Mouse (Mus musculus) heart, postnatal 14 days (tissue): ENCODE measurements around the gene Fam193b. TPM values are rescaled to one million over a fixed set of nuclear protein-coding genes. Genes with fewer than 3 reads are reported as not detected.

Source experiments
- DNase-seq, 2 experiments: peaks; one replicate each; pipeline ENCODE4 v3.0.0; 2021 to 2022
- intact Hi-C: fragments of 180-260 bp; cut with DNase I; formaldehyde crosslinking; loops from one replicate; pipeline ENCODE4 v1.15.1; 2025
- total RNA-seq, 2 experiments: library from RNA; stranded (reverse); gene quantifications; 2 replicates each; pipeline ENCODE4 v1.2.3; 2021

The Fam193b gene
- total RNA-seq, 2 experiments from 2014 or later: 24.8 to 26.9 TPM

DNA sequence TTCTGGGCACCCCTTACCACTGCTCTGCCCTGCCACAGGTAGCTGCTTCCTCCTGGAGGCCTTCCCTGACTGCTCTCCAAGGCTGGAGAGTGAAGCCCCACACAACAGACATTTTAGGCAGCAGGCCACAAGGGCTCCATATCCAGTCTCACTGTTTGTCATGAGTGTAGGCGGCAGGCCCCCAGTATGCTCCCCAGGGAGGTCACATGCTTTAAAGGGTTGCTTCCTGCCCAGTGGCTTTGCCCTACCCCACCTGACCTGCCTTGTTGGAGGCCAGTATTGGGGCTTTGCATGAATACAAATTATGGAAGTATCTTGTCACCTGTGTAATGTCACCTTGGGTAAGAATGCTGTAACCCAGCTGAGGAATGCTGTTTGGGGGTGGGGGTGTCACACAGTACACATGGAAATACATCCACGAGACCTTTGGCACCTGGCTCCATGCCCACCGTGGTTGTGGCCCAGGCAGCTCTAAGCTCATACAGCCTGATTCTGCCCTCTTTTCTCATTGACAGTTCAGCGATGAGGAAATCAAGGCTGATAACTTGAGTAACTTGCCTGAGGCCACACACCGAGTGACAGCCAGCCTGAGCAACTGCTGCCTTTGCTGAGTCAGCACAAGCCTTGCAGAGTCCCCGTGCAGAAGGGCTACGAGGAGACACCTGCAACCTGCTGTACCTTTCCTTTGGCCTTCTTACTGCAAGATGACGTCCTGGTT lies 41.6 kb downstream of the Fam193b start, which contains the start of gene Dok3:
TSS of gene Dok3 (minus strand) at position 99 of the 718 bp plus-strand sequence.
- intact Hi-C loops: no loop called here

DNA sequence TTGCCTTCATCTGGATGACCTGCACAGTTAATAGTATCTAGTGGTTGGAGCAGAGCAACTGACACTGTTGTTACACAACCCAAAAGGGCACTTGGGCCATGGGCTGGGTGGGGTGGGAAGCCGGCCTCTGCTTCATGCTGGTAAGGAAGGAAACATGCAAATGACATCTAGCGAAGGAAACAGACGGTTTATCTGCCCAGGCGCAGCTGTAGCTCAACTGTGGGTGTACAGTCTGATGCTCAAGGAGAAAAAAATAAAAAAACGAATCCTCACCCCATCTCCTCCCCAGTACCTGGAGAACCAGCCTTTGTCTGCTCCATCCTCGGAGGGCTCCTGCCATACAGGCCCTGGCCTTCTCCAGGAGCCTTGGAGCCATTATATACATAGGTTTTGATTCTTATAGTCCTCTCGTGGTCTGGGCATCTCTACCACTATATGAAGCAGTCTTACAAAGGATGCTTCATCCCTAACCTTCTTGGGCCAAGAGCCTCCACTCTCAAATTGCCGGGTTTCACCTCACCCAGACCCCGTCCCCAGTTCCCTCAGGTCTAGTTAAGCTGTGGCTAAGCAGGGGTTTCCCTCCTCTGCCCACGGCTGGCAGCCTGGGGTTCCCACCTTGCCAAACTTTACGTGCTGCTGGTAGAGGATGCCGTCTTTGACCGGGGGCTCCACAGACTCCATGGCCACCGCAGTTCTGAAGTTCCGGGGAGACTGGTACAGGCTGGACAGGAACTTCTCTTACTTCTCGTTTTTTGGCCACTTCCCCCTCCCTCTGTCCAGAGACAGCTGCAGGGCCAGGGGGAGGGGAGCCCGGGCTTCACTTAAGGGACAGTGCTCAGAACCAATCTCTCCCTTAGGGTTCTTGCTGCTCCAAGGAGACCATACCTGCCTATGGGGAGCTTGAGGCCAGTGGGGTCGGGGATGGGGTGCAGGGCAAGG lies 42.8 kb downstream of the Fam193b start:
- no peak for DNase-seq
- intact Hi-C loops: no loop called here

More for the DNA sequence above, 41.6 kb downstream of the Fam193b start, which contains the start of gene Dok3:
- no peak for DNase-seq

DNA sequence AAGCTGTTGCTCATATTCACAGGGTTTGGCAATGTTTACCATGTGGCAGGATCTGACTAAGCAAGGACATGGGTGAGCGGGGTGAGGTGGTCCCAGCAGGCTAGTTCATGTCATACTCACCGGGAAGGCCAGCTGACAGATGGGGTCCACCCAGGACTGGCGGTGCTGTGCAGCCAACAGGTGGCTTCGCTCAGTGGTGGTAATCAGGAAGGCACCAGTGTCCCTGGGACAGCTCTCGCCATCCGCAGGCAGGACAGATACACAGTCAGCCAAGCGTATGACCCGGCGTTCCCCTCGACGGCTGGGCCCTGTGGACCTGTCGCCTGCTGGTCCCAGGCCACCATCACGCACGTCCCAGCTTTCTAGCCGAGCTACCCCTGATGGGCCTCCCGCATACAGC lies 43.7 kb downstream of the Fam193b start:
- intact Hi-C loops: no loop called here
- DNase-seq: no peak

DNA sequence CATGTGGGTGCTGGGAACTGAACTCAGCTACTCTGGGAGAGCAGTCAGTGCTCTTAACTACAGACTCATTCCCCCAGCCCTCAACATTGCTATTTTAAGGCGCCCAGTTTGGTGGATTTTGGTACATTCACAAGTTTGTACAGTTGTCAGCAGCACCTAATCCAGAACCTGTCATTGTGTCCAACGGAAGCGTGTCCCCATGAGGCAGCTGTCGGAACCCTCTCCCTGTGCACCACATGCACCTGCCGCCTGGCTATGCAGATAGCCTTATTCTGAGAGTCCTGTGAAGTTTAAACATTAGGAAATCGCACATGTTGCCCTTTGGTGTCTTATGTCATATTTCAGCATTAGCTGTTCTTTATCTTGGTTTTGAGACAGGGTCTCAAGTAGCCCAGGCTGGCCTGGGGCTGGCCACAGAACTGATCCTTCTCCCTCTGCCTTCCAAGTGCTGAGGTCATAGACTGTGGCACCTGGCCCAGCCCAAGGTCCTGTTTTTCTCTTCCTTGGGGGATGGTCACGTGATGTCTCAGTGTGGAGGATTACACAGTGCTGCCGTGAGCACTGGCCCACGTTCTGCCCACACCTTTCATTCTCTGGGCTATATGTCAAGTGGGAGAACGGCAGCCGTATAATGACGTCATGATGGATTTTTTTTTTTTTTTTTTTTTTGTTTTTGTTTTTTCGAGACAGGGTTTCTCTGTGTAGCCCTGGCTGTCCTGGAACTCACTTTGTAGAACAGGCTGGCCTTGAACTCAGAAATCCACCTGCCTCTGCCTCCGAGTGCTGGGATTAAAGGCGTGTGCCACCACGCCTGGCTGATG lies 45.0 kb downstream of the Fam193b start:
- intact Hi-C loops: no loop called here
- no peak for DNase-seq

DNA sequence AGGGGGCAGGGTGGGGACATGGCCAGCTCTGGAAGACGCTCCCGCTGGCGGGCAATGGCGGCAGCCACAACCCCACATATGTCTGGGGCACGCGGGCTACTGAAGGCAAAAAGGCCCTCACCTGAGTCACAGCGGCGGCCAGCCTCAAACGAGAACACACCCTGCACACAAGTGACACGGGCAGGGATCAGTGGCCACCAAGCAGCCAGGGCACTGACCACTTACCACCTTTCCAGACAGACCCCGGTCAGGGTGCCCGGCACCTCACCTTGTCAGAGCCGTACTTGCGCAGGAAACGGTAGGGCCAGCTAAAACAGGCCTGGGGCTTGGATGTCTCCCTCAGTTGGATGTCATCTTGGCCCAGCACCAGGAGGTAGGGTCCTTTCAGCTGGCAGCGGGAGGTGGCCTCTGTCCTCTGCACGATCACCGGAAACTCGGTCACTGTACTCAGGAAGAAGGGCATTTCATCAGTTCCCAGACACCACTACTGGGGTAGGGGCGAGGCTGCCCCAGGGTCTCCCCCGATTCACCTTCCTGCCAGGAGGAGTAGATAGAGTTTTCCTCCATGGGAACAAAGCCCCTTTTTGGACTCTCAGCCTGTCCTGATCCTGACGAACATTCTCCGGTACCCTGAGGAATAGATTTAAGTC lies 46.8 kb downstream of the Fam193b start:
- intact Hi-C loops: no loop called here
- no peak for DNase-seq

DNA sequence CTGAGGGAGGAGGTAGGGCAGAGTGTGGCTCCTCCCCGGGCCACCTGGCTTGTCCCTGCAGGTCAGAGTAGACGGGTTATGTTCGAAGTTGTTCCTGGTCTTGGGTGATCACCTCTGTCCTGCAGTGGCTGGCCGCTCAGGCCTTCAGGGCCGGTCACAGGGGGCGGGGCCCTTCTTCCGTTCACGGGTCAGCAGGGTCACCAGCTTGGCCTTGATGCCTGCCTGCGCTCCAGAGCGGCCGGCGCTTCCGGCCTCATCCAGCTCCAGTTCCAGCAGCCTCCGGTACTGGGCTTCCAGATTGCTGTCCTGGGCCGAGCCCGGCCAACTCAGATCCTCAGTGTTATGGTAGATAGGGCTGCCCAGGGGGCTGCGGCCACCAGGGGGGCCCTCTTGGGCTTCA lies 47.6 kb downstream of the Fam193b start:
- peak; percentile 52 to 63 for DNase-seq
- intact Hi-C loops: no loop called here

DNA sequence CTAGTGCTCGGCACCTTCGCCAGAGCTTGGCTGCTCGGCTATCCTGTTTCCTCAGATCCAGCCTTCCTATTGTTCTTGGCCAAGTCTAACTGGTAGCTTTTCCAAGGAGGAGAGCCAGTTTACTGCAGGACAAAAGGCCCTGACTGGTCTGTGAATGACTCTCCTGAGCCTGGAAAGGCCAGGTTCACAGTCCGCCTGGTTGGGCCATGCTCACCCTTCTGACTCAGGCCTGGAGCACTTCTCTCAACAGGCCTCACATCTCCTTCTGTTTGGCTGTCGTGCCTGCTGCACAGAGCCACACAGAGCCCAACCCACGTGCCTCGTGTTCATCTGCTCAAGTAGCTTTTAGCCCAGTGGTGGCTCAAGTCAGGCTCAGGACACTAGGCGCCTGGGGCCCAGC lies 48.2 kb downstream of the Fam193b start:
- DNase-seq: peak in 1 of 2 experiments; percentile 38
- intact Hi-C loops: no loop called here

DNA sequence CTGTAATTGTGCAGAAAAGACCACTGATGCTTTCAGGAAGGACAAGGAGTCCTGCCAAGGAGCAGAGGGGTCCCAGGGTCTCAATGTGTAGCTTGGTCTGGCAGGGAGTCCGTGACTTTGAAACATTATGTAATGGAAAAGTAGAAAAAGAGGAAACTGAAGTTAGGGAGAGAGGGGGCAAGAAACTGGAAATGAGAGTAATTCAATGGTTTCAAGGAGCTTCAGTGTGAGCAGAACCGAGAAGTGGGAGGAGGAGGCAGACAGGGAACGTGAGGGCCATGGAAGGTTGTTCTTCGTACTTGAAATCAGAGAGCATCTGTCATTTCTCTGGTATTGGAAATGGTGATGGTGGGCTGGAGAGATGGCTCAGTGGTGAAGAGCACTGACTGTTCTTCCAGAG lies 51.3 kb downstream of the Fam193b start:
- DNase-seq: no peak
- intact Hi-C loops: no loop called here

DNA sequence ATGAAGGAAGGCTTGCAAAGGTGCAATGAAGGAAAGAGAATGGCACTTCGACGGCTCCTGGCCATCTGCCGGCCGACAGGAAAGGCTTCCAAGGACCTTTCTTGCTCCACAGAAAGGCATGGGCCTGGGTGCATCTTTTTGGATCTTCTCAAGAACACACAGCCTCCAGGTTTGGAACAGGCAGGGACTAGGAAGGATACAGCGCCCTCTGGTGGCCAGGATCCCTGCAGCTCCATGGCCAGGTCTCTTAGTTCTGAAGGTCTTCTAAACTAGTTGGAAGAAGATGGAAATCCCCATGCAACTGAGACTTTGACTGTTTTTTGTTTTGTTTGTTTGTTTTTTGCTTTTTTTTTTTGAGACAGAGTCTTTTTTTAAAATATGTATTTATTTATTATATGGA lies 54.0 kb downstream of the Fam193b start:
- DNase-seq: peak; percentile 91 to 94
- intact Hi-C loops: loop anchor here (1.0 kb wide), 1 partner anchor 112 kb away; no protein-coding TSS in a partner anchor

DNA sequence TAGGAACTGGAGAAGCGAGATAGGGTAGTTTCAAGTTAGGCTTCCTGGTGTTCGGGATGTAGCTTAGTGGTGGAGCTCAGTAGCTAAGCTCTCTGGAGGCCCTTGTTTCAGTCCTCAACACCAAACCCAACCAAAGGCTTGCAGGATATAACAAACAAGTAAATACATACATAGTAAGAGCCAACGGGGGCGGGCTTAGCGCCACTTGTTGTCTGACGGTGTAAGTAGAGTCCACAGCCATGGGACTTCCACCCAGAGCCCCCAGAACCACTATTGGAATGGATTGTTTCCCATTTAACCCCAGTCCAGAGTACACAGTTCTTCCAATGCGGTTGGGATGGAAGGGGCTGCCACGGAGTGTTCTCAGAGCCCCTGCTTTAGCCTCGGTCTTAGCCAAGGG lies 57.1 kb downstream of the Fam193b start:
- intact Hi-C loops: loop anchor here (1.0 to 2.0 kb wide), 3 partner anchors 35 to 95 kb away; no protein-coding TSS in a partner anchor
- DNase-seq: no peak

DNA sequence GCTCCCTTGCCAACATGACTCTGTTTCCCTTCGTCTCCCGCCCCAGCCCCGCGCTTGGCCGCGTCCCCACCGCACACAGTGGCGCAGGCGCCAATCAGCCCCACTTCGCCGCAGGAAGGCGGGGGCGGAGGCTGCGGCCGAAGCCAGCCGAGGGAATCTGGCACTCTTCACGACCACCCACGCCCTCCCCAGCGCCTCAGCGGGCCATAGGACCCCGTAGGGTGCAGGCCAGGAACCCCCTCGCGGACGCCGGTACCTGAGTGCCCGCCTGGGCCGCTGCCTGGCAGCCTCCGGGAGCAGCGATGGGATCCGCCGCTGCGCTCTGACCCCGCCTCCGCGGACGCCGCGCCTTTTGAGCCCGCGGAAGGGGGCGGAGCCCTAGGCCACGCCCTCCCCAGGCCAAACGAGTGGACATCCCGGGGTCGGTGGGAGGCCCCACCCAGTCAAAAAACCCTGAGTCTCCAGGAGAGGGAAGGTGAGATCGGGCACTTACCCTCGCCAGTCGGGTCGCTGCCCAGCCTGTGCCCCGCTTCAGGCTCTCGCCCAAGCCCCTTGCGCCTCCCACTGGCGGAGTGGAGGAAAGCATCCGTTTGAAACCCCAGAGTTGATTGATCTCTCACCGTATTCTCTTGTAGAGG lies 57.7 kb downstream of the Fam193b start, which contains the start of gene Pdlim7:
TSS of gene Pdlim7 (minus strand) at position 566 of the 638 bp plus-strand sequence.
- DNase-seq: peak; percentile 95
- intact Hi-C loops: loop anchor here (1.0 to 2.0 kb wide), 2 partner anchors 40 to 94 kb away; no protein-coding TSS in a partner anchor

DNA sequence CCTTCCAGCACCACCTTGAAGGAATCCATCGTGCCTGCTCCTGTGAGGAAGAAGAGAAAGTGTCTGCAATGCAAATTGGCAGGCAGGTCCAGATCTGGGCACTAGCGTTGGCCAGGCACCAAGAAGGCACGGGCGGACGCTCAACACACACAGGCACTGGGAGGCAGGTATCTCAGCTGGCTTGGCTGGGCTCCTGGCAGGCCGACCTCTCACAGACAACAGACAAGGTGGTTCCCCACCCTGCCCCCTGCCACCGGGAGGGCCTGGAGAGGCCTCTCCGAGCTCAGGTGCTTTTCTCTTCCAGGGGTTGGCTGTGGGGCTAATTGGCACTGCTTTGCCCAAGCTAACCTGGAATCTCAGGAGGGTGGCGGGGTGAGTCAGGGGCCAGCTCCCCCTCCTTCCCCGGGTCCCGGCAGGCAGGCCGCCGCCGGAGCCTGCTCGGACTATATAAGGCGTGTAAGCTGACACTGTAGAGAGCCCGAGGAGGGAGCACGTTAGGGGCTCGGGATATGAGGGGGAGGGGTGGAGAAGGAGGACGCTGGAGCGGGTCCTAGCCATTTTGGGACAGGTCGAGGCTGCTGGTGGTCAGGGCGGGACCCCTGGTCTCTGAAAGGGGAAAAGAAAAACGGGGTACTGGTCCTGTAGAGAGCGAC lies 58.4 kb downstream of the Fam193b start:
- DNase-seq: peak; percentile 64 to 68
- intact Hi-C loops: loop anchor here (1.0 to 2.0 kb wide), 2 partner anchors 40 to 93 kb away; no protein-coding TSS in a partner anchor

DNA sequence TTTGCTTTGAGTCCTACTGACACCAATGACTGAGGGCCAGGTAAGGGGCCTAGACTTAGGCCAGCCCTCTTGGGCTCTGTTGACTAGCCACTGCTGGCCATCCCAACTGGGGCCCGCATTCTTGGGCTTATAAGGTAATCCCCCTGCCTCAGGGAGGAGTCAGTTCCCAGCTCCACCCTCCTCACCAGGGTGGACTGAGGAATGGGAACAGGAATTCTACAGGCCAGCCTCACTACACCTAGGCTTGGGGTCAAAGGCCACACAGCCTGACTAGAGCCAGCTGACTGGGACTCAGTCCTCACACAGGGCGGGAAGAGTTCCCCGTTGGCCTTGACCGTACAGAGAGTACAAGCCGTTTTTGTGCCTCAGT lies 59.4 kb downstream of the Fam193b start:
- intact Hi-C loops: no loop called here
- no peak for DNase-seq

DNA sequence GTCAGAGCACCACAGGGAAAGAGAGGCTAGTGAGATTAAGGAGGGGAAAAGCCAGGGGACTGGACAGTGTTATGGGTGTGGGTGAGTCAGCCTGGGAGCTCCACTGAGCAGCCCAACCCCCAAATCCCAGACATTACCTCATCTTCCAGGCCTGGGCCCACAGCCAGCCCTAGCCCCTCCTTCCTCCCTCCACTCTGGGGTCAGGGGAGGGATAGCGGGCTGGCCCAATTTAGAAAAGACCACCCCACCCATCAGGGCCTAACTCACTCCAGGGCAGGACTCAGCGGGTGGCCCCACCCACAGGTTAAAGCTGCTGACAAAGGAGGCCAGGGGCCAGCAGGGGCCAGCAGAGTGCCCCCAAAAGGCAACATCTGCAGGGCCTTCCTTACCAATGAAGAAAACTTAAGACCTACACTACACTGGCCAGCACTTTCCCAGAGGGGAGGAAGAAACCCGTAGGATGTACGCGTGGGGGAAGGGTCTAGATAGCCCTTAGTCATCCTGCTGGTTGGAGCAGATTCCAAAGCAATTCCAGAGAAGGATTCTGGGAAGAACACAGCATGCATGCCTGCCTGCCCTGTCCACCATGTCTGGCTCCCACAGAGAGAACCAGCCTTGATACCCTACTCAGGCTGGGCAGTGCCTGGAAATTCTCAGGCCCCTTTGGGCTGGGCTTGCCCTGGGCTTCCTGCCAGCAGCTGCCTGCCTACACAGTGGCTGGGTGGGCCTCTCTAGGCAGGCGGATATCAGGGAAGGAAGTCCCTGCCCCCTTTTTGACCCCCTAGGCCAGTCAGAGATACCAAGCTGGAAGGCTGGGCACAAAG lies 60.0 kb downstream of the Fam193b start:
- intact Hi-C loops: no loop called here

DNA sequence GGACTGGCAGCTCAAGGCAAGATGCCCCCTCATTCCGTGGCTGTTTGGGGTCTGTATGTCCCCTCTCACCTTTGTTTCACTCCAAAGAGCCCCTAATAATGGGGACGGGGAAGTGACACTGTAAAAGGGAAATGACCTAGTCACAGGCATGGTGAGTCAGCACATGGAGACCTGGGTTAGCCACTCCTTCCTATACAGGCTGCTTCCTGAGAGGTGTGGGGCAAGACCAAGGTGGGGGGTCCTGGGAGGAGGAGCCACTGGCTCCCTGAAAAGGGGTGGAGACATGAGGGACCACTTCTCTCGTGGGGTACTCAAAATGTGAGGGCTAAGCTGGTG lies 60.6 kb downstream of the Fam193b start:
- no peak for DNase-seq
- intact Hi-C loops: no loop called here

More for the DNA sequence above, 60.0 kb downstream of the Fam193b start:
- DNase-seq: peak; percentile 90 to 91

DNA sequence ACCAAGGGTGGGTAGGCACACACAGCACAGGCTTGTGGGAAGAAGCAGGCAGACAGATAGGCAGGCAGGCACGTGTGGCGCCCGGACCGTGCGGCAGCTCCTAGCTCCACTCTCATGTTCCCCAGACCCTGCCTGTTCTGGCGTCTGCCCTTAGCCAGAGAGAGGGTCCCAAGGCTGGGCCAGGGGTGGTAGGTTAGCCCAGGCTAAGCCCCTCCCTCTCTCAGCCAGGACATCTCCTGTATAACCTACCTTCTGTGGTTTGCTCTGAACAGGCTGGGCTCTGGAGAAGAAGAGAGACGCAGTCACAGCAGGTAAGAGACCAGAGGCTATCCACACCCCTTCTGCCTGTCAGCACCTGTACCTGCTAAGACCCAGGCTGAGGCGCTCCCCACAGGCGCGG lies 62.4 kb downstream of the Fam193b start:
- no peak for DNase-seq
- intact Hi-C loops: no loop called here

DNA sequence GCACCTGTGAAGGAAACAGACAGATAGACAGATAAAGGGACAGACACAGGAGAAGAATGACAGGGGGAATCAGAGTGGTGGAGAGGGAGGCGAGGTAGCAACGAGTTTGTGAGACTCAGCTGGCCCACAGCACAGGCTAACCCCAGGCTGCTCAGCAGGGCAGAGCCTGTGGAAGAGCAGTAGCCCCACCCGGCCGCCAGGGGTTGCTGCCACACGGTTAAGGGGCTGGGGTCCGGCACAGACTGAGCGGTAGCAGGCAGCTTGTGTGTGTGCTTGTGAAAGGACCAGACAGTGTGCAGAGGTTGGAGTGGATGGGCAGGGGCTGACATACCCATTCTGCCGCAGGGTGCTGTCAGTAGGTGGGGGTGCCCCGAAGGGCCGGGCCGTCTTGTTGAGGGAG lies 63.0 kb downstream of the Fam193b start:
- DNase-seq: no peak
- intact Hi-C loops: no loop called here

DNA sequence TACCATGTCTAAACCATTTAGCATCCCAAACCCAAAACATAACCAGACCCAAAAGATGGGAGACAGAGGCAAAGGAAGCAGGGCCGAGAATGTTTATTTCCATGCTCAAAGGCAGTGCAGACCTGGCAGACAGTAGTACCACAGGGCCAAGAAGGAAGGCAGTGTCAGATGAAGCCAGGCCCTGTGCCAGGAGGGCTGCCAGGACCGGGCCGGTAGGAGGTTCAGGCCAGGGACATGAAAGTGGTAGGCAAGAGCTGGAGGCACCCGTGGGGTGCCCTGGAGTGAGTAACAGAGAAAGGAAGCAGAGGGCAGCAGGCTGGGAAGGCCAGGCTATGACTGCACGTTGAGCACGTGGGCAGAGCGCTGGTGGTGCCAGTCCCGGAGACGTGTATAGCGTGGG lies 64.2 kb downstream of the Fam193b start:
- DNase-seq: no peak
- intact Hi-C loops: no loop called here
